Mouse (Mus musculus) adrenal gland, adult 2 months (tissue): ENCODE measurements at regions not wholly inside any gene's neighbourhood (a gene's known extent, or its start where the extent isn't known, plus 50 kb on each side); places are given as distances from the start of the nearest gene placed in this dataset.
A peak's percentile ranks its signal among the peaks of the same experiment; 100 is the strongest.

ENCODE experiments used
- DNase-seq: peaks from one replicate; pipeline ENCODE4 v3.0.0; 2021

GRCm38 (mm10) chr3:52443856-52444255 is 175.7 kb downstream of the Foxo1 start:
- DNase-seq: peak; percentile 50

GRCm38 (mm10) chr3:52429014-52429589 is 161.0 kb downstream of the Foxo1 start:
- no peak for DNase-seq

GRCm38 (mm10) chr3:52422826-52423225 is 154.7 kb downstream of the Foxo1 start:
- DNase-seq: no peak

- no peak for DNase-seq
Measured at GRCm38 (mm10) chr3:52416261-52416660, 148.1 kb downstream of the Foxo1 start.

- DNase-seq: peak; percentile 32
Measured at GRCm38 (mm10) chr3:52415361-52415760, 147.2 kb downstream of the Foxo1 start.

GRCm38 (mm10) chr3:52414017-52414416 is 145.9 kb downstream of the Foxo1 start:
- DNase-seq: no peak

- DNase-seq: no peak
Measured at GRCm38 (mm10) chr3:52413187-52413746, 145.1 kb downstream of the Foxo1 start.

GRCm38 (mm10) chr3:52411356-52411755 is 143.2 kb downstream of the Foxo1 start:
- no peak for DNase-seq

- no peak for DNase-seq
Measured at GRCm38 (mm10) chr3:52409465-52409864, 141.3 kb downstream of the Foxo1 start.

- DNase-seq: peak; percentile 33
Measured at GRCm38 (mm10) chr3:52406778-52407318, 138.7 kb downstream of the Foxo1 start.

GRCm38 (mm10) chr3:52404636-52405035 is 136.5 kb downstream of the Foxo1 start:
- peak; percentile 52 for DNase-seq

GRCm38 (mm10) chr3:52403032-52403431 is 134.9 kb downstream of the Foxo1 start:
- no peak for DNase-seq
